Comparison of ENCODE assay signal across 8 mouse cellular contexts in genomic region chr4:129086078-129086477, GRCm38 (mm10). TPM values are rescaled to one million over a fixed set of nuclear protein-coding genes. Genes with fewer than 3 reads are reported as not detected.
DNase-seq lines count a peak whose midpoint lies in the region; ATAC-seq lines count a peak whose summit lies in the region.

No protein-coding gene starts in this region.

- H3K9me3 ChIP-seq in kidney, embryonic 14.5 days (ENCODE audit: control insufficient read depth, low read length), result no peaks in the 10 kb centered on the region

- H3K36me3 ChIP-seq in kidney, embryonic 14.5 days (ENCODE audit: control insufficient read depth, insufficient read depth, low read length), result peaks cover 6% of the 10 kb centered on the region; the same call in 1 of the 2 replicates

- H3K27ac ChIP-seq in kidney, embryonic 14.5 days (ENCODE audit: low read depth, low read length), result no peak overlapping the region

- 23% methylated on average over 8 of the region's 8 CpGs for WGBS in kidney, embryonic 14.5 days

- no peaks in the 10 kb centered on the region for H3K4me1 ChIP-seq in kidney, embryonic 14.5 days (ENCODE audit: control insufficient read depth, insufficient read depth, low read length)

- peak; percentile 81 for DNase-seq in kidney, adult 18-20 months
- peak; percentile 80 for DNase-seq in adrenal gland, postnatal 10 days
- peak; percentile 61 for DNase-seq in embryo, embryonic 9.5 days (ENCODE audit: extremely low spot score)
- DNase-seq in heart, postnatal 4 days, result peak; percentile 82
- peak; percentile 60 for DNase-seq in layer of hippocampus, adult 9-10 months (ENCODE audit: low spot score)
- peak; percentile 55 for DNase-seq in spleen, adult 12 weeks (ENCODE audit: low spot score)

- H3K4me3 ChIP-seq in kidney, embryonic 14.5 days (ENCODE audit: low read length), result no peak overlapping the region

- no peaks in the 10 kb centered on the region for H3K27me3 ChIP-seq in kidney, embryonic 14.5 days (ENCODE audit: control insufficient read depth, insufficient read depth, low read length)

- H3K4me2 ChIP-seq in kidney, embryonic 14.5 days (replicated peaks; ENCODE audit: low read depth, low read length), result no peak overlapping the region

- no peak for ATAC-seq in kidney, embryonic 14.5 days (ENCODE audit: low FRiP score, low TSS enrichment)
- ATAC-seq in megakaryocyte progenitor cell, adult 5-6 weeks (replicated peaks; ENCODE audit: poor library complexity), result peak; percentile 73

- no peak overlapping the region for H3K9ac ChIP-seq in kidney, embryonic 14.5 days (ENCODE audit: low read depth, low read length)

RNA-seq across cellular contexts. Expression of gene Tmem54, which starts 19.3 kb away (rescaled TPM):
- 8.5 and 10.0 TPM in 2 replicates for polyA plus RNA-seq in kidney, embryonic 14.5 days (2014; fragmentation: Nextera tagmentation; extraction: Ambion mirVana)
- not detected for total RNA-seq in adrenal gland, postnatal 10 days (2021)
- total RNA-seq in heart, postnatal 4 days (2021), result not detected
- total RNA-seq in megakaryocyte progenitor cell, adult 5-6 weeks (2015), result 1.6 TPM in 1 of 2 replicates, not detected in the other
- 0.12 TPM in 1 of 2 replicates, not detected in the other for total RNA-seq in megakaryocyte progenitor cell, adult 5-6 weeks (2017)

RNA-seq across cellular contexts. Expression of gene Rnf19b, which starts 28.0 kb away (rescaled TPM):
- 6.0 and 7.6 TPM in 2 replicates for polyA plus RNA-seq in kidney, embryonic 14.5 days (2014; fragmentation: Nextera tagmentation; extraction: Ambion mirVana)
- total RNA-seq in adrenal gland, postnatal 10 days (2021), result 10 to 100 TPM; 23.6 to 25.1 TPM
- 10 to 100 TPM; 27.0 to 27.9 TPM for total RNA-seq in heart, postnatal 4 days (2021)
- 24.5 and 29.0 TPM in 2 replicates for total RNA-seq in megakaryocyte progenitor cell, adult 5-6 weeks (2015)
- total RNA-seq in megakaryocyte progenitor cell, adult 5-6 weeks (2017), result 44.3 and 49.5 TPM in 2 replicates

RNA-seq across cellular contexts. Expression of gene Hpca, which starts 35.8 kb away (rescaled TPM):
- polyA plus RNA-seq in kidney, embryonic 14.5 days (2014; fragmentation: Nextera tagmentation; extraction: Ambion mirVana), result 0.83 TPM in 2 replicates
- 1 to 10 TPM; 3.6 to 7.8 TPM for total RNA-seq in adrenal gland, postnatal 10 days (2021)
- under 1 TPM; 0.25 to 0.69 TPM for total RNA-seq in heart, postnatal 4 days (2021)
- not detected in 2 replicates for total RNA-seq in megakaryocyte progenitor cell, adult 5-6 weeks (2015)
- total RNA-seq in megakaryocyte progenitor cell, adult 5-6 weeks (2017), result not detected in 2 replicates

RNA-seq across cellular contexts. Expression of gene Fndc5, which starts 50.7 kb away (rescaled TPM):
- polyA plus RNA-seq in kidney, embryonic 14.5 days (2014; fragmentation: Nextera tagmentation; extraction: Ambion mirVana), result 4.3 and 5.7 TPM in 2 replicates
- 10 to 100 TPM; 19.5 to 34.9 TPM for total RNA-seq in adrenal gland, postnatal 10 days (2021)
- total RNA-seq in heart, postnatal 4 days (2021), result 100 to 1,000 TPM; 101 to 105 TPM
- not detected in 2 replicates for total RNA-seq in megakaryocyte progenitor cell, adult 5-6 weeks (2015)
- total RNA-seq in megakaryocyte progenitor cell, adult 5-6 weeks (2017), result not detected in 2 replicates
